Mouse (Mus musculus): ENCODE measurements around the gene Msi1. TPM values are rescaled to one million over a fixed set of nuclear protein-coding genes. Genes with fewer than 3 reads are reported as not detected.
"Not testable (repeated sequence)": the region's sequence is repeated elsewhere in the genome, so short reads cannot be mapped to it uniquely, and the experiment has no call there.

Msi1 gene
- polyA plus RNA-seq, 1 experiment from 2014 or later, result 3.0 TPM

- Histone ChIP-seq H3K36me3 (ENCODE audit: control insufficient read depth, insufficient read depth, low read length) (no peaks in the 10 kb centered on the region), H3K9ac (ENCODE audit: low read depth, low read length) (no peak overlapping the region), H3K4me3 (ENCODE audit: low read length) (no peak overlapping the region), H3K4me2 (ENCODE audit: low read depth, low read length) (no peak overlapping the region), H3K9me3 (ENCODE audit: control insufficient read depth, low read length) (no peaks in the 10 kb centered on the region), H3K27me3 (replicated peaks; ENCODE audit: control insufficient read depth, insufficient read depth, low read length) (no peaks in the 10 kb centered on the region), H3K27ac (ENCODE audit: low read length) (peak overlapping the region; percentile 42), H3K4me1 (ENCODE audit: control insufficient read depth, insufficient read depth, low read length) (peaks cover 21% of the 10 kb centered on the region)
- WGBS, result 49% methylated on average over 6 of the region's 6 CpGs
- ATAC-seq, result no peak
These were observed 63.4 kb downstream of the Msi1 start for GRCm38 (mm10) chr5:115492711-115493335.

- peak overlapping the region; percentile 42 for H3K27ac ChIP-seq (ENCODE audit: low read length)
- WGBS, result 33% methylated on average over 5 of the region's 5 CpGs
- no peaks in the 10 kb centered on the region for H3K9me3 ChIP-seq (ENCODE audit: control insufficient read depth, low read length)
- H3K36me3 ChIP-seq (ENCODE audit: control insufficient read depth, insufficient read depth, low read length), result no peaks in the 10 kb centered on the region
- ATAC-seq, result no peak
- H3K4me2 ChIP-seq (ENCODE audit: low read depth, low read length), result no peak overlapping the region
- H3K4me1 ChIP-seq (ENCODE audit: control insufficient read depth, insufficient read depth, low read length), result peaks cover 21% of the 10 kb centered on the region
- no peaks in the 10 kb centered on the region for H3K27me3 ChIP-seq (replicated peaks; ENCODE audit: control insufficient read depth, insufficient read depth, low read length)
- no peak overlapping the region for H3K9ac ChIP-seq (ENCODE audit: low read depth, low read length)
- no peak overlapping the region for H3K4me3 ChIP-seq (ENCODE audit: low read length)
These were observed 64.0 kb downstream of the Msi1 start for GRCm38 (mm10) chr5:115493441-115493840.

GRCm38 (mm10) chr5:115495618-115496017 lies 66.2 kb downstream of the Msi1 start:
- H3K27me3 ChIP-seq (replicated peaks; ENCODE audit: control insufficient read depth, insufficient read depth, low read length); H3K9me3 ChIP-seq (ENCODE audit: control insufficient read depth, low read length); H3K27ac ChIP-seq (ENCODE audit: low read length); H3K4me2 ChIP-seq (ENCODE audit: low read depth, low read length); H3K9ac ChIP-seq (ENCODE audit: low read depth, low read length); H3K36me3 ChIP-seq (ENCODE audit: control insufficient read depth, insufficient read depth, low read length); H3K4me3 ChIP-seq (ENCODE audit: low read length); ATAC-seq: not testable (repeated sequence)
- WGBS, result 83% methylated on average over 3 of the region's 3 CpGs
- peaks cover 21% of the 10 kb centered on the region for H3K4me1 ChIP-seq (ENCODE audit: control insufficient read depth, insufficient read depth, low read length)

GRCm38 (mm10) chr5:115497033-115497432 lies 67.6 kb downstream of the Msi1 start:
- ATAC-seq, result no peak

GRCm38 (mm10) chr5:115498307-115499240 lies 69.2 kb downstream of the Msi1 start:
- 54% methylated on average over 9 of the region's 9 CpGs for WGBS
- Histone ChIP-seq H3K4me3 (ENCODE audit: low read length) (no peak overlapping the region), H3K4me1 (ENCODE audit: control insufficient read depth, insufficient read depth, low read length) (0 out of 2 replicates have a peak, but pooled peaks cover 1% of the 10 kb centered on the region), H3K27ac (ENCODE audit: low read length) (no peak overlapping the region), H3K36me3 (ENCODE audit: control insufficient read depth, insufficient read depth, low read length) (no peaks in the 10 kb centered on the region), H3K9ac (ENCODE audit: low read depth, low read length) (no peak overlapping the region), H3K27me3 (replicated peaks; ENCODE audit: control insufficient read depth, insufficient read depth, low read length) (no peaks in the 10 kb centered on the region), H3K9me3 (ENCODE audit: control insufficient read depth, low read length) (no peaks in the 10 kb centered on the region), H3K4me2 (ENCODE audit: low read depth, low read length) (no peak overlapping the region)
- no peak for ATAC-seq

More at GRCm38 (mm10) chr5:115497033-115497432, 67.6 kb downstream of the Msi1 start:
- WGBS, result 71% methylated on average over 7 of the region's 7 CpGs
- H3K4me3 ChIP-seq (ENCODE audit: low read length), result no peak overlapping the region
- no peak overlapping the region for H3K27ac ChIP-seq (ENCODE audit: low read length)
- no peak overlapping the region for H3K9ac ChIP-seq (ENCODE audit: low read depth, low read length)
- H3K4me1 ChIP-seq (ENCODE audit: control insufficient read depth, insufficient read depth, low read length), result peaks cover 9% of the 10 kb centered on the region; the same call in 1 of the 2 replicates
- no peak overlapping the region for H3K4me2 ChIP-seq (ENCODE audit: low read depth, low read length)
- no peaks in the 10 kb centered on the region for H3K27me3 ChIP-seq (replicated peaks; ENCODE audit: control insufficient read depth, insufficient read depth, low read length)
- H3K9me3 ChIP-seq (ENCODE audit: control insufficient read depth, low read length), result no peaks in the 10 kb centered on the region
- no peaks in the 10 kb centered on the region for H3K36me3 ChIP-seq (ENCODE audit: control insufficient read depth, insufficient read depth, low read length)

GRCm38 (mm10) chr5:115500383-115500935 lies 71.1 kb downstream of the Msi1 start:
- Histone ChIP-seq H3K36me3 (ENCODE audit: control insufficient read depth, insufficient read depth, low read length) (no peaks in the 10 kb centered on the region), H3K4me1 (ENCODE audit: control insufficient read depth, insufficient read depth, low read length) (no peaks in the 10 kb centered on the region), H3K27me3 (replicated peaks; ENCODE audit: control insufficient read depth, insufficient read depth, low read length) (no peaks in the 10 kb centered on the region), H3K4me2 (ENCODE audit: low read depth, low read length) (no peak overlapping the region), H3K9ac (ENCODE audit: low read depth, low read length) (no peak overlapping the region), H3K4me3 (ENCODE audit: low read length) (no peak overlapping the region), H3K27ac (ENCODE audit: low read length) (no peak overlapping the region), H3K9me3 (ENCODE audit: control insufficient read depth, low read length) (no peaks in the 10 kb centered on the region)
- no peak for ATAC-seq
- WGBS, result 80% methylated on average over 12 of the region's 12 CpGs

- no peak overlapping the region for H3K4me3 ChIP-seq (ENCODE audit: low read length)
- H3K36me3 ChIP-seq (ENCODE audit: control insufficient read depth, insufficient read depth, low read length), result no peaks in the 10 kb centered on the region
- H3K4me1 ChIP-seq (ENCODE audit: control insufficient read depth, insufficient read depth, low read length), result peaks cover 10% of the 10 kb centered on the region
- no peaks in the 10 kb centered on the region for H3K9me3 ChIP-seq (ENCODE audit: control insufficient read depth, low read length)
- no peak overlapping the region for H3K27ac ChIP-seq (ENCODE audit: low read length)
- peak; percentile 34; the same call in 1 of the 2 replicates for ATAC-seq
- H3K4me2 ChIP-seq (ENCODE audit: low read depth, low read length), result no peak overlapping the region; the same call in 1 of the 2 replicates
- WGBS, result 45% methylated on average over 12 of the region's 12 CpGs
- H3K9ac ChIP-seq (ENCODE audit: low read depth, low read length), result no peak overlapping the region
- no peaks in the 10 kb centered on the region for H3K27me3 ChIP-seq (replicated peaks; ENCODE audit: control insufficient read depth, insufficient read depth, low read length)
These were observed 73.6 kb downstream of the Msi1 start for GRCm38 (mm10) chr5:115503035-115503434.

Data from intestine, embryonic 16.5 days (tissue).